Mouse (Mus musculus) G1E (cell line): ENCODE results near the gene Prdm16.

Experiments used
- CTCF ChIP-seq: IDR thresholded peaks from 2 replicates; pipeline ENCODE4 v1.5.1; 2012; ENCODE audit warnings: low read depth, low read length, inconsistent platforms, mixed read lengths
- GATA1 ChIP-seq: IDR thresholded peaks from 2 replicates; pipeline ENCODE4 v1.6.1; 2012; ENCODE audit warnings: borderline replicate concordance, low read length, inconsistent platforms, mixed read lengths
- TAL1 ChIP-seq: conservative IDR thresholded peaks from 2 replicates; pipeline ENCODE4 v1.6.1; 2012; ENCODE audit warnings: low read depth, low read length, inconsistent platforms, mixed read lengths

GRCm38 (mm10) chr4:154523898-154524297 is 112.8 kb downstream of the Prdm16 start:
- TF ChIP-seq CTCF: no peak
- no peak for TF ChIP-seq TAL1
- TF ChIP-seq GATA1: no peak
